Mouse (Mus musculus) 3134 (cell line): Measurements from ENCODE around the gene Olfr1198.

Source experiments
- DNase-seq: peaks from one replicate; pipeline ENCODE4 v3.0.0-alpha.2; 2011; ENCODE audit warnings: low spot score; ENCODE audit not compliant: insufficient read length; ENCODE audit errors: extremely low read depth

Olfr1198 gene

DNA sequence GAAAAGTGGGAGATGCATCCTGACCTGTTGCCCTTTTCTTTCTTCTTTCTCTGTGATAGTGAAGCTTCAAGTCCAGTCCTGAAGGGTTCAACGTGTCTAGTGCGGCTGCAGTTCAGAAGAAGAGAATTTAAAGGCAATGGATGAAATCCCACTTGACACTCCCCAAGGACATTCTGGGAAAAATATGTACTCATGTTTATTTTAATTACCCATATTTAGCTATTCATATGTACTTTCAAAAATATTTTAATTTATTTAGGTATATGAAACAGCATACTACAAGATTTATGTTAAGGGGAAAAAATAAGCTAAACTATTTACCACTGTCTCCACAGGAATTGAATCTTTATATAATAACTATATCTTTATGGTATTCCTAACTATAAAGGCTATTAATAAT lies at the start of gene Olfr1198:
Gene Olfr1198, minus strand, starts transcription at position 101 of the 400 bp plus-strand sequence.
- DNase-seq, result no peak

DNA sequence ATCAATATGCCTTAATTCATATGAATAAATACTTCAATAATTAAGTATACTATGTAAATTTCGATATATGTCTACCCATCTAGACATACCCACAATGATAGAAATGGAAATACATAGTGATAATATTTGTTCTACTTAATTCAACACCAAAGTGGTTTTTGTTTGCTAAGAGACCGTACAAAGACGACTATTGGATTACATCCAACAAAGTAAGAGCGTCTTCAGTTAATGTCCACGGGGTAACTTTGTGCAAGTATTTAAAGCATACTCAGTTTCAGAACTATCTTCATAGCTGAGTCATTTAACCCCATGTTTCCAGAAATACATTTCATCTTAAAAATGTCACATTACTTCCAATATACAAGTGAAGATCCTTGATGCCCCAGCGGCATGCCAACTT lies 41.6 kb upstream of the Olfr1198 start, which contains the start of gene Olfr1201:
Gene Olfr1201, plus strand, starts transcription at position 301 of the 400 bp plus-strand sequence.
- no peak for DNase-seq

DNA sequence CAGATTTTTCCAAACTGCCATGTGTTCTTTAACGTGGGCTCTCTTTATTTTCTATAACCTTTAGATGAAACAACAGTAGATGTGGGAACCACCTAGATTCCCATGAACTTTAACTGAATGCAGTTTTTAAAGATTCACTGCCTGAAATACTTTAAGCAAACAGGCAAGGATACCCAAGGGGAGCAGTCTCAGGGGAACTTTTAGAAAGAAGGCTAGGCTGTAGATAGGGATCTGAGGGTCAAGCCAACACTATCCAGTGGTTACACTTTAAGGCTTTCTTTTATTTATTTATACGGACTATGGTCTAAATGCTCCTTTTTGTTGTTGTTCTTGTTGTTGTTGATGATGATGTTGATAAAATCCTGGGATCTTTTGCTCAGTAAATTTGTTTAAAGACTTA lies 19.2 kb upstream of the Olfr1198 start, which contains the start of gene Olfr1200:
Gene Olfr1200, minus strand, starts transcription at position 101 of the 400 bp plus-strand sequence.
- no peak for DNase-seq

DNA sequence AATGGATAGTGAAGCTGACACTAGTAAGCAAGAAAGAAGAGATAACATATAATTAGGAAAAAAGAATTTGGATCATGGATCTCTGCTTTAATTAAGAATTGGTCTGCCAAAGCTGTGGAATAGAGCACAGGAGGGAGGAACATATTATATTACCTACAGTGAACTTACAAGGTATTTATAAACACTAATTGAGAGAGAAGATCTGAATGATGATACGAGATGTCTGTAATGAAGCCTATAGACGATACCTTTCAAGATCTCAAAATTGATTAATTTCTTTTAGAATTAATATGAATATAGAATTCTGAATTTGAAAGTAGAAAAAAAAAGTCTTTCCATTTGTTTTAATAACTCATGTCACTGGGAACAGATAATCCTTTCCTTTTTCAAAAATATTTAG lies 9.2 kb upstream of the Olfr1198 start, which contains the start of gene Olfr1199:
Gene Olfr1199, minus strand, starts transcription at position 101 of the 400 bp plus-strand sequence.
- no peak for DNase-seq

DNA sequence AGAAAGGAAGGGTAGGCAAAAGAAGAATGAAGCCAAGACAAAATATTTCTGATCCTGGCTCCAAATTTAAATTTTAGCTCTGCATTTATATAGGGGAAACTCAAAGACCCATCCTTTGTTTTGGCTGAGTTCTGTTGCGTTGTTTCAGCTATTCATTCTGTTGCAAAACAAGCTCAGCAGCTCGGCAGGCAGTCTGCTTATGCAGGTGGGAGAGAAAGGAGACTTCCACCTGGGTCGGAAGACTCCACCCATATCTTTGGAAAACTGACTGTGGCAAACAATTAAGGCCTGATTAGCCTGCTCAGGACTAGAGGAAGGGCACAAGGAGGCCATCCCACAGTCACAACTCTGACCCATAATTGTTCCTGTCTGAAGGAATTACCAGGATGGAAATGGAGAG lies 7.8 kb downstream of the Olfr1198 start:
- no peak for DNase-seq

DNA sequence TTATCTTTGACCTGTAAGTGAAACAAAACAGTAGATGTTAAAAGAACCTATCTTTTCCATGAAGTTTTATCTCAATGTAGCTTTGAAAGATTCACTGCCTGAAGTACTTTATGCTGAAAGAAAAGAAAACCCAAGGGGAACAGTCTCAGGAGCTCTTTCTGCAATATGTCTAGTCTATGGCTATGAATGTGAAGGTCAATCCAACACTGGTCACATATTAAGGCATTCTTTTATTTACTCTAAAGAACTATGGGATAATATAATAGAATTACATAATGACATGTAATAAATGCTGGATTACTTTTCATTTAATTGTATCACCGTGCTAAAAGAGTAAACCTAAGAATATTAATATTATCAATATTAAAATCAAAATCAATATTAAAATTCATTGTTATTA lies 18.9 kb downstream of the Olfr1198 start, which contains the start of gene Olfr1197:
Gene Olfr1197, minus strand, starts transcription at position 101 of the 400 bp plus-strand sequence.
- no peak for DNase-seq

DNA sequence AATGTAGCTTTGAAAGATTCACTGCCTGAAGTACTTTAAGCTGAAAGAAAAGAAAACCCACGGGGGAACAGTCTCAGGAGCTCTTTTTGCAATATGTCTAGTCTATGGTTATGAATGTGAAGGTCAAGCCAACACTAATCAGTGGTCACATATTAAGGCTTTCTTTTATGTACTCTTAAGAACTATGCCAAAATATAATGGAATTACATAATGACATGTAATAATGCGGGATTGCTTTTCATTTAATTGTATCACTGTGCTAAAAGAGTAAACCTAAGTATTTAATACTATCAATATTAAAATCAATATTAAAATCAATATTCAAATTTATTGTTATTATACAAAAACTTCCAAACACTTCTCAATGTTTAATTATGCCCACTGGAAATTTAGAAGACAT lies 46.7 kb downstream of the Olfr1198 start, which contains the start of gene Olfr1196:
Gene Olfr1196, minus strand, starts transcription at position 101 of the 400 bp plus-strand sequence.
- DNase-seq, result no peak
